Mouse (Mus musculus) heart, embryonic 14.5 days (tissue): ENCODE results near the gene Cgnl1. TPM values are rescaled to one million over a fixed set of nuclear protein-coding genes. Genes with fewer than 3 reads are reported as not detected.

ENCODE experiments used
- ATAC-seq: fragments of 200-750 bp; cut with Nextera tagmentation; 2 replicates; pipeline ENCODE4 v1.8.0; 2017; ENCODE audit warnings: low read depth, moderate TSS enrichment; ENCODE audit not compliant: insufficient number of reproducible peaks, insufficient read depth, low FRiP score
- H3K27ac ChIP-seq, 2 experiments: fragments of 200-500 bp in 1 of 2; fragments of 300-500 bp in 1 of 2; sonication (generic) in 1 of 2; replicated peaks in 1 of 2; 2 replicates each; pipeline ENCODE4 v1.5.1; 2012 to 2014; ENCODE audit warnings: low read depth in 2 of 2, low read length in 2 of 2, control low read depth in 1 of 2, mild to moderate bottlenecking in 1 of 2, mixed read lengths in 1 of 2; ENCODE audit not compliant: control insufficient read depth in 1 of 2, insufficient read depth in 1 of 2
- H3K27me3 ChIP-seq: fragments of 300-500 bp; sonication (generic); 2 replicates; pipeline ENCODE4 v1.6.1; 2014; ENCODE audit warnings: mild to moderate bottlenecking, low read length, control low read depth; ENCODE audit not compliant: control insufficient read depth, insufficient read depth
- H3K36me3 ChIP-seq: fragments of 300-500 bp; sonication (generic); 2 replicates; pipeline ENCODE4 v1.6.1; 2014; ENCODE audit warnings: mild to moderate bottlenecking, control low read depth, low read length, mixed read lengths; ENCODE audit not compliant: control insufficient read depth, insufficient read depth
- H3K4me1 ChIP-seq, 2 experiments: fragments of 200-500 bp in 1 of 2; fragments of 300-500 bp in 1 of 2; sonication (generic) in 1 of 2; 2 replicates each; pipeline ENCODE4 v1.6.1; 2012 to 2014; ENCODE audit warnings: low read length in 2 of 2, control low read depth in 1 of 2, mixed read lengths in 1 of 2; ENCODE audit not compliant: control insufficient read depth in 2 of 2, insufficient read depth in 2 of 2
- H3K4me2 ChIP-seq: fragments of 300-500 bp; sonication (generic); 2 replicates; pipeline ENCODE4 v1.6.1; 2014; ENCODE audit warnings: mild to moderate bottlenecking, low read length
- H3K4me3 ChIP-seq, 2 experiments: fragments of 200-500 bp in 1 of 2; fragments of 300-500 bp in 1 of 2; sonication (generic) in 1 of 2; 2 replicates each; pipeline ENCODE4 v1.5.1; 2012 to 2014; ENCODE audit warnings: low read length in 2 of 2, mild to moderate bottlenecking in 2 of 2, control low read depth in 1 of 2, low read depth in 1 of 2, moderate library complexity in 1 of 2; ENCODE audit not compliant: control insufficient read depth in 1 of 2, insufficient read depth in 1 of 2
- H3K9ac ChIP-seq: fragments of 300-500 bp; sonication (generic); 2 replicates; pipeline ENCODE4 v1.6.1; 2014; ENCODE audit warnings: mild to moderate bottlenecking, low read length
- H3K9me3 ChIP-seq: fragments of 300-500 bp; sonication (generic); 2 replicates; pipeline ENCODE4 v1.6.1; 2016; ENCODE audit warnings: low read length, control low read depth; ENCODE audit not compliant: control insufficient read depth
- WGBS: fragments of 180-500 bp; shearing (Covaris S2); extraction: QIAGEN DNeasy Blood & Tissue Kit; methylation state at CpG from one replicate; pipeline ENCODE4 v1.1.7; 2014; 5-methylcytosine and 5-hydroxymethylcytosine counted together
- polyA plus RNA-seq: library from polyadenylated mRNA; unstranded; fragments of >200 nt; fragmentation: Nextera tagmentation; extraction: Ambion mirVana; gene quantifications from 2 replicates; pipeline ENCODE4 v1.2.1, GENCODE M21; 2014

The Cgnl1 gene
- polyA plus RNA-seq, 1 experiment from 2014 or later = 37.6 TPM

DNA sequence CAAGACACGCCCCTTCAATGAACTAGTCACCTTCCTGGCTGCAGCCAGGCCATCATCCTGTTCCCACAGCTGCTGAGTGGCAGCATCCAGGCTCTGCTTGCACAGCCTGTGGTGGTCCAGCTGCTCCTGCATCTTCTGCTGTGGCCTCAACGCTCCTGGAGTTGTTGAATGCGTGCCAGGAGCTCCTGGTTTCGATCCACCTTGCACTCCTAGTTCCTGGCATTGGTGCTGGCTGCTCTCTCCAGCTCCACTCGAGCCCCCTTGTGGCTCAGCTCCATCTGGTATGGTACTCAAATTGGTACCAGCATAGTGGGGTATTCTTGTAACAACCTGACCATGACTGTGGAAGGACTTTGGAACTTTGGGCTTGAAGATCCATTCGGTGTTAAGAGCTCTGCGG is 171.5 kb downstream of the Cgnl1 start:
- Histone ChIP-seq H3K4me1 (peaks cover 17 to 21% of the 10 kb centered on the region in 2 experiments; a peak in 3 of 4 replicates), H3K27ac (no peak overlapping the region), H3K36me3 (no peaks in the 10 kb centered on the region), H3K4me3 (no peak overlapping the region), H3K4me2 (no peak overlapping the region), H3K9me3 (no peaks in the 10 kb centered on the region), H3K27me3 (no peaks in the 10 kb centered on the region), H3K9ac (no peak overlapping the region)
- no peak for ATAC-seq
- WGBS = 58% methylated on average over 7 of the region's 7 CpGs

DNA sequence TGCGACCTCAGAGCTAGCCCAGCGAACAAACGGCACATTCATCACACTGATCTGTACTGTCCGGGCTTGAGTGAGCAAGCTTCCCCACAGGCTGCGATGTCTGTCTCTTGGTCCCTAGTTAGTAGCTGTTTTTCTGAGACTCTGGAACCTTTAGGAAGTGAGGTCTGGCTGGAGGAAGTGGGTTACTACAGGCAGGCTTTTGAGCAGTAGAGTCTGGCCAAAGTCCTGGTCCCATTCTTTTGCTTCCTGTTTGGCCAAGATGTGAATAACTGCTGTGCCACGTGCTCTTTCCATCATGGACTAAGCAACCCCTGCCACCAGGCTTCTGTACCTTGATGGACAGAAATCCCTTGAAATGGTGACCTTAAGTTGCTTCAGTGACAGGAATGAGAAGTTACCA is 174.5 kb downstream of the Cgnl1 start:
- no peak overlapping the region for H3K4me3 ChIP-seq
- peak overlapping the region in 1 of 2 experiments; percentile 2; a peak in 1 of 4 replicates for H3K27ac ChIP-seq
- H3K36me3 ChIP-seq = no peaks in the 10 kb centered on the region
- H3K4me1 ChIP-seq = peaks cover 16 to 19% of the 10 kb centered on the region in 2 experiments; a peak in 3 of 4 replicates
- H3K9ac ChIP-seq = no peak overlapping the region
- 70% methylated on average over 6 of the region's 6 CpGs for WGBS
- H3K9me3 ChIP-seq = no peaks in the 10 kb centered on the region
- no peaks in the 10 kb centered on the region for H3K27me3 ChIP-seq
- no peak for ATAC-seq
- no peak overlapping the region for H3K4me2 ChIP-seq

DNA sequence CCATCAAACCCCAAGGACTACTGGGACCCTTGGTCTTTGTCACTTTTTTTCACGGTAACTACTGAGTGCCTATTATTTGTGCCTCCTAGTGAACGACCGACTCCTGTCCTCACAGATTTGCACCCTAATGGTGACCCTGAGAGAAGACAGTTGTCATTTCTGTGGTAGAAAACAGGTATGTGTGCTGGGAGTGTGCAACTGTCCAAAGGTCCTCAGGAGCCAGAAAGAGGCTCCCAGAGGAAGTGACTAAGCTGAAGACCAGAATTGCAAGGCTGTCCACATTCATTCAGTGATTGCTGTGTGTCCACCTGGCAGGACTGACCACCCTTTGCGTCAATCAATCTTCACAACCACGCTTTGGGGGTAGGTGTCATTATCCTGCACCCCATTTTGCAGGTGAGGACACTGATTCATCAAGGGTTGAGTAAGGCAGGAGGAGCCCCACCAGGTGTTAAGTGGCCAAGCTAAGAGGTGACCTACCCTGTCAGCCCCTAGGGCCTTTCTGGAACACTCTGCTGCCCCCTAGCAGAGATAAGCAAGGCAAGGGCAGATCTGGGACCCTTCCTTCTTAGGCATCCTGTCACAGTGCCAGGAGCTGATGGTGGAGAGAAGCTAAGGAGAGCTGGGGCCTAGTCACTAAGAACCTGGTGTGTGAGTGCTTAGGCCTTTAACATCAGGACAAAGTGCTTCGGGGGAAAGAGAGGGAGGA is 178.7 kb downstream of the Cgnl1 start:
- Histone ChIP-seq H3K36me3 (peaks cover 8% of the 10 kb centered on the region), H3K9me3 (no peaks in the 10 kb centered on the region), H3K27me3 (no peaks in the 10 kb centered on the region), H3K4me1 (peaks cover 16 to 41% of the 10 kb centered on the region in 2 experiments), H3K27ac (peak overlapping the region; percentile 55 to 95; a peak in 3 of 4 replicates), H3K9ac (peak overlapping the region; percentile 88), H3K4me3 (peak overlapping the region; percentile 78 to 97), H3K4me2 (peak overlapping the region; percentile 70)
- WGBS = 29% methylated on average over 6 of the region's 6 CpGs
- no peak for ATAC-seq

DNA sequence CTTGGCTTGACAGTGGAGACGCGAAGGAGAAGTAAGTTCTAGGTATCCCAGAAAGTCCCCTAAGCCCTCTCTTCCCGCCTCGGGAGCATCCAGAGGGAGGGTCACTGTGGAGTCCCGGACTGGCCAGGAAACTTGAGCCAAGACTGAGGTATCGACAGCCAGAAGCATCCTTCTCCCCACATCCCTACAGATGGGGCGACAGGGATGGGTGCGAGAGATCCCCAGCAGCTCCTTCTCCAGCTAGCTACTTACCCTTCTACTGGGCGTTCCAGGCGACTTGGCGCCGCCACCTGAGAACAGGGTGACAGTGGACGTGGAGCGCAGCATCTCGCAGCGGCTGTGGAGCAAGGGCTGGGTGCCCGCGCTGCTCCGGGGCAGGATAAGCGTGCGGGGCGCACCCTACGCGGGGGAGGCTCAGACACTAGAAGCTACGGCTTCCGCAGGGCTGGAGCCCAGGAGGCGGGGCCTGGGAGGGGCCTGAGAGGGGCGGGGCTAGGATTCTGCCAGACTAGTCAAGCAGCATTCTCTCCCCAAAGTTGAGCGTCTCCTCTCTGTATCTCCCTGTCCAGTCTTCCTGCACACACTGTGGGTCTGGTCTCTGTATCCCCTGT is 179.4 kb downstream of the Cgnl1 start, which contains the start of gene Myzap:
Gene Myzap, minus strand, starts transcription at position 423 of the 611 bp plus-strand sequence.
- peak; percentile 83 for ATAC-seq
- Histone ChIP-seq H3K27me3 (no peaks in the 10 kb centered on the region), H3K9ac (peak within 1 kb of the TSS; percentile 88), H3K27ac (peak within 1 kb of the TSS; percentile 80 to 95), H3K4me2 (peak within 1 kb of the TSS; percentile 70), H3K4me1 (peaks cover 16 to 42% of the 10 kb centered on the region in 2 experiments), H3K36me3 (peaks cover 10% of the 10 kb centered on the region), H3K4me3 (peak within 1 kb of the TSS; percentile 78 to 97), H3K9me3 (no peaks in the 10 kb centered on the region)
- 1% methylated on average over 29 of the region's 29 CpGs for WGBS

DNA sequence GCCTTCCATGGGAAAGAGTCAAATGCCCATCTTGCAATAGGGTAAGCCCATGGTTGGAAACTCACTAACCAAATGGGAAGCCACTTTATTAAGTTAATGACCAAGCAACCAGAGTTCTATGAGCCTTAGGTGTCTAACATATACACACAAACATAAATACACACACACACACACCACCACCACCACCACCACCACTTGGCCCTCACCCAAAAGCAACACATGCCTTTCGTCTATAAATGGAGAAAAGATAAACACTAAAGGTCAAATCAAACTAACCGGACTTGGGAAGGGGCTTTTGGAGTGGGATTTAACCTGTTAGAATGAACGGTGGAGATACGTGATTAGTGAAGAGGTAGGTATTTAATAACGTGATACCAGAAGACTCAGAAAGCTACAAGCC is 180.3 kb downstream of the Cgnl1 start:
- H3K27me3 ChIP-seq = no peaks in the 10 kb centered on the region
- H3K4me3 ChIP-seq = peak overlapping the region; percentile 78 to 97
- H3K4me2 ChIP-seq = peak overlapping the region; percentile 70
- peaks cover 15% of the 10 kb centered on the region for H3K36me3 ChIP-seq
- H3K9ac ChIP-seq = peak overlapping the region; percentile 88
- H3K4me1 ChIP-seq = peaks cover 12 to 42% of the 10 kb centered on the region in 2 experiments
- no peak for ATAC-seq
- WGBS = 6% methylated on average over 5 of the region's 5 CpGs
- peaks cover under 1% of the 10 kb centered on the region; the same call in 1 of the 2 replicates for H3K9me3 ChIP-seq
- peak overlapping the region; percentile 80 to 95 for H3K27ac ChIP-seq

DNA sequence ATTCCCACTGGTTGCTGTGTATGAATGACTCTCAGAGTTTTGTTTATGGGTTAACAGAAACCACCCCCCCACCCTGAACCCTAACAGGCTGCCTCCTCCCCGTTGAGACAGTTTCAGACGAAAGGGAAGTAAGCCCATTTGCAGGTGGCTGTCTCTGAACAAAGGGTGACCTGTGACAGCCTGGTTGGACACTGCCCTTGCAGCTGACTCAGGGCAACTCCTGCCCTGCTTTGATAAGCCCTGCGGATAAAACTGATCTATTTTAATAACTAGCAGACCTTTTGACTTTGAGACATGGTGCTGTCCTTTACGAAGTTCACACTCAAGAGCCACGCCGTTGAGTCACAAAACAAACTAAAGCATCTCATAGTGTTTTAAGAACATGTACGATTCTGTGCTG is 181.6 kb downstream of the Cgnl1 start:
- peak overlapping the region; percentile 90 to 95 for H3K27ac ChIP-seq
- peaks cover 12 to 42% of the 10 kb centered on the region in 2 experiments for H3K4me1 ChIP-seq
- whole genome bisulfite sequencing = 9% methylated on average over 7 of the region's 7 CpGs
- peak overlapping the region; percentile 5 to 78; a peak in 3 of 4 replicates for H3K4me3 ChIP-seq
- no peaks in the 10 kb centered on the region for H3K27me3 ChIP-seq
- H3K9me3 ChIP-seq = peaks cover 9% of the 10 kb centered on the region
- H3K9ac ChIP-seq = peak overlapping the region; percentile 88
- 0 out of 2 replicates have a peak, but pooled peaks have one; percentile 20 for ATAC-seq
- H3K36me3 ChIP-seq = peaks cover 28% of the 10 kb centered on the region
- peak overlapping the region; percentile 70 for H3K4me2 ChIP-seq

DNA sequence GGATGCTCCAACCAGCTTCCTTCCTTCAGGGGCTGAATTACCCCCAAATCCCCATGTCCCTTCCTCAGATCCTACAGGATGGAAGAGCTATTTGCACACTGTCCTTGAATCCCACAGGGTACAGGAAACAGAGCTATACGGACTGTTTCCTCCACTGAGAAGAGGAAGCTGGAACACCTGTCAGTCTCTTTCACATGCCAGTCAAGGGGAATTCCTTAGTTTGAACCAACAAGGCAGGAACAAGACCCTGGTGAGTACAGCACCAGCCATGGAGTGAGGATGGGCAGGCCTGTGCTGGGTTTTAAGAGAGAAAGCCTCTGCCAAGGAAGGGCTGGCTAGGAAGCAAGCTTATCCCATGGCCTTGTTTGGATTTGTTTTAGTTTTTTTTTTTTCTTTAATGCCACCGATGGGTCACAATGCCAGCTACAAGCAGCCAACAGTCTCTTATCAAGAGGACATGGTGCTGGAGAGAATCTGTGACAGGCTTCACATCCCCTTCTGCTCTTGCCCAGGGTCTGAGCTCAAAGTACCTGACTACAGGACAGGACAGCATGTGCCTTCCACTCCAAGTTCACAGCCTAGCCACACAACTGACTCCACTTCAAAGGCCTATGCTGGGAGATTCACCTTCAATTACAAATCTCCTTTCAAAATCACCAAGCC is 182.3 kb downstream of the Cgnl1 start:
- Histone ChIP-seq H3K9me3 (peaks cover 9% of the 10 kb centered on the region), H3K9ac (peak overlapping the region; percentile 36; the same call in 1 of the 2 replicates), H3K27me3 (no peaks in the 10 kb centered on the region), H3K4me2 (peak overlapping the region; percentile 70), H3K27ac (peak overlapping the region; percentile 90 to 95), H3K36me3 (peaks cover 31% of the 10 kb centered on the region), H3K4me3 (no peak overlapping the region), H3K4me1 (peaks cover 12 to 42% of the 10 kb centered on the region in 2 experiments)
- no peak for ATAC-seq
- 21% methylated on average over 2 of the region's 2 CpGs for WGBS
